Mouse (Mus musculus) intestine, embryonic 15.5 days (tissue): ENCODE results near the gene Blvrb. TPM values are rescaled to one million over a fixed set of nuclear protein-coding genes. Genes with fewer than 3 reads are reported as not detected.

Source experiments
- ATAC-seq: fragments of 200-750 bp; cut with Nextera tagmentation; 2 replicates; pipeline ENCODE4 v1.8.0; 2017; ENCODE audit warnings: moderate TSS enrichment, moderate library complexity
- H3K27ac ChIP-seq: fragments of 300-500 bp; sonication (generic); 2 replicates; pipeline ENCODE4 v1.5.1; 2015; ENCODE audit warnings: mild to moderate bottlenecking, inconsistent platforms
- H3K27me3 ChIP-seq: fragments of 300-500 bp; sonication (generic); replicated peaks from 2 replicates; pipeline ENCODE4 v1.6.1; 2015; ENCODE audit warnings: inconsistent platforms
- H3K36me3 ChIP-seq: fragments of 300-500 bp; sonication (generic); 2 replicates; pipeline ENCODE4 v1.6.1; 2015; ENCODE audit warnings: inconsistent platforms
- H3K4me1 ChIP-seq: fragments of 300-500 bp; sonication (generic); replicated peaks from 2 replicates; pipeline ENCODE4 v1.6.1; 2015; ENCODE audit warnings: inconsistent platforms
- H3K4me2 ChIP-seq: fragments of 300-500 bp; sonication (generic); replicated peaks from 2 replicates; pipeline ENCODE4 v1.6.1; 2015; ENCODE audit warnings: mild to moderate bottlenecking, inconsistent platforms
- H3K4me3 ChIP-seq: fragments of 300-500 bp; sonication (generic); replicated peaks from 2 replicates; pipeline ENCODE4 v1.5.1; 2015; ENCODE audit warnings: inconsistent platforms
- H3K9ac ChIP-seq: fragments of 300-500 bp; sonication (generic); 2 replicates; pipeline ENCODE4 v1.6.1; 2015; ENCODE audit warnings: inconsistent platforms
- H3K9me3 ChIP-seq: fragments of 300-500 bp; sonication (generic); 2 replicates; pipeline ENCODE4 v1.6.1; 2016; ENCODE audit warnings: inconsistent platforms
- WGBS: fragments of 180-500 bp; shearing (Covaris S2); methylation state at CpG from one replicate; pipeline ENCODE4 v1.1.7; 2015; 5-methylcytosine and 5-hydroxymethylcytosine counted together
- polyA plus RNA-seq: library from polyadenylated mRNA; unstranded; fragments of >200 nt; fragmentation: Nextera tagmentation; extraction: Ambion mirVana; gene quantifications from 2 replicates; pipeline ENCODE4 v1.2.1, GENCODE M21; 2015

Blvrb gene
- 60.4 and 77.5 TPM in 2 replicates for polyA plus RNA-seq

GRCm38 (mm10) chr7:27447419-27448286 lies at the start of gene Blvrb, which contains the start of gene Sptbn4:
Gene Blvrb (plus strand): TSS chr7:27447978.
Gene Sptbn4 (minus strand): TSS chr7:27447686.
- peak within 1 kb of the TSS; percentile 62 for H3K9ac ChIP-seq
- under 1% methylated on average over 54 of the region's 54 CpGs for WGBS
- peak within 1 kb of the TSS; percentile 58 for H3K4me3 ChIP-seq
- peak; percentile 94 for ATAC-seq
- H3K4me2 ChIP-seq = peak within 1 kb of the TSS; percentile 99
- peaks cover 23% of the 10 kb centered on the region for H3K4me1 ChIP-seq
- peak within 1 kb of the TSS; percentile 38; the same call in 1 of the 2 replicates for H3K27ac ChIP-seq
- H3K27me3 ChIP-seq = peaks cover 14% of the 10 kb centered on the region
- no peaks in the 10 kb centered on the region for H3K9me3 ChIP-seq
- no peaks in the 10 kb centered on the region for H3K36me3 ChIP-seq

DNA sequence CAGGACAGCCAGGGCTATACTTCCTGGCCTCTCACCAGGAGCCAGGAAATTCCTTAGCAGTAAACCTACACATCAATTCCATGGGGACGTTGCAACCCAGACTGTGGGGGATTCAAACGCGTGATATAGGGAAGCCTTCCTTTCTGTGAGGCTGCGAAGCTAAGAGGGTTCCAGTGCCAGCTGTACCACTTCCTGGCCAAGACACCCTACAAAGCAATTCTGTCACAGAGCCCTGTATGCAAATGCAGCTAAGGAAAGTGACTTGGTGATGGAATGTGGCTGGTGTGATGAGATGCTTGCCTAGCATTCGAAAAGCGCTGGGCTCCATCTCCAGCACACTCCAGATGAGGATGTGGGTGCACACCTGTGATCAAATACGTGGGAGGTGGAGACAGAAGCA lies 47.2 kb upstream of the Blvrb start:
- Histone ChIP-seq H3K27ac (no peak overlapping the region), H3K4me2 (no peak overlapping the region), H3K4me3 (no peak overlapping the region), H3K27me3 (peaks cover 70% of the 10 kb centered on the region), H3K4me1 (peaks cover 9% of the 10 kb centered on the region; the same call in 1 of the 2 replicates), H3K9me3 (no peaks in the 10 kb centered on the region), H3K36me3 (no peaks in the 10 kb centered on the region), H3K9ac (no peak overlapping the region)
- no peak for ATAC-seq
- WGBS = 70% methylated on average over 7 of the region's 7 CpGs

DNA sequence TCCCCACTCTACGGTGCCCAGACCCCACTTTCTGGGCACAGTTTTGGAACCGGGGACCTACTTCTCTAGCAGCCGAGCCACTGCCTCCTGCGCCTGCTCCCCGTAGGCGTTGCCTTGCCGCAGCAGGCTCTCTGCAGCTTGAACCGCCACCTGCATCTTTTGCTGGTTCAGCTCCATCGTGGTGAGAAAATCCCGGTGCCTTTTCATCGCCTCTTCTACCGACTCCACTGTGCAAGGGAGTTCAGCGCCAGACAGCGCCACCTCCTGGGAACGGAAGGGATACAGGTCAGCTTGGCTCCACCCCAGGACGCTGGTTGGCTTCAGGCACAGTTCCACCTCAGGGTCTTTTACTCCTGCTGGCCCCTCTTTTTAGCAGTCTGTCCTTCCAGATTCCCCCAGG lies 45.1 kb upstream of the Blvrb start:
- Histone ChIP-seq H3K4me1 (peaks cover 7% of the 10 kb centered on the region; the same call in 1 of the 2 replicates), H3K27ac (no peak overlapping the region), H3K36me3 (no peaks in the 10 kb centered on the region), H3K4me3 (no peak overlapping the region), H3K9me3 (no peaks in the 10 kb centered on the region), H3K4me2 (no peak overlapping the region), H3K27me3 (peaks cover 69% of the 10 kb centered on the region), H3K9ac (no peak overlapping the region)
- 10% methylated on average over 16 of the region's 16 CpGs for WGBS
- 0 out of 2 replicates have a peak, but pooled peaks have one; percentile 45 for ATAC-seq

GRCm38 (mm10) chr7:27404203-27404942 lies 43.4 kb upstream of the Blvrb start:
- Histone ChIP-seq H3K36me3 (no peaks in the 10 kb centered on the region), H3K4me1 (peaks cover 20% of the 10 kb centered on the region), H3K9me3 (no peaks in the 10 kb centered on the region), H3K27ac (no peak overlapping the region), H3K27me3 (peaks cover 77% of the 10 kb centered on the region), H3K4me2 (peak overlapping the region; percentile 47), H3K9ac (no peak overlapping the region), H3K4me3 (peak overlapping the region; percentile 21)
- ATAC-seq = no peak
- WGBS = 8% methylated on average over 78 of the region's 81 CpGs

- 76% methylated on average over 7 of the region's 7 CpGs for WGBS
- Histone ChIP-seq H3K4me1 (peaks cover 20% of the 10 kb centered on the region), H3K9ac (no peak overlapping the region), H3K4me3 (no peak overlapping the region), H3K27ac (no peak overlapping the region), H3K9me3 (no peaks in the 10 kb centered on the region), H3K36me3 (no peaks in the 10 kb centered on the region), H3K27me3 (peaks cover 82% of the 10 kb centered on the region), H3K4me2 (no peak overlapping the region)
- ATAC-seq = no peak
Measured at GRCm38 (mm10) chr7:27406481-27406880, 41.3 kb upstream of the Blvrb start.

GRCm38 (mm10) chr7:27407816-27408215 lies 40.0 kb upstream of the Blvrb start:
- H3K27me3 ChIP-seq = peaks cover 74% of the 10 kb centered on the region
- peak overlapping the region; percentile 92 for H3K4me2 ChIP-seq
- peak overlapping the region; percentile 46; the same call in 1 of the 2 replicates for H3K4me3 ChIP-seq

GRCm38 (mm10) chr7:27408379-27409176 lies 39.2 kb upstream of the Blvrb start:
- peak overlapping the region; percentile 92 for H3K4me2 ChIP-seq
- no peak overlapping the region for H3K27ac ChIP-seq
- peaks cover 66% of the 10 kb centered on the region for H3K27me3 ChIP-seq
- H3K9ac ChIP-seq = peak overlapping the region; percentile 23; the same call in 1 of the 2 replicates
- H3K4me3 ChIP-seq = peak overlapping the region; percentile 46
- WGBS = under 1% methylated on average over 91 of the region's 96 CpGs
- H3K9me3 ChIP-seq = no peaks in the 10 kb centered on the region
- H3K4me1 ChIP-seq = peaks cover 20% of the 10 kb centered on the region
- no peaks in the 10 kb centered on the region for H3K36me3 ChIP-seq
- peak; percentile 85 for ATAC-seq

More at GRCm38 (mm10) chr7:27407816-27408215, 40.0 kb upstream of the Blvrb start:
- peaks cover 20% of the 10 kb centered on the region for H3K4me1 ChIP-seq
- 50% methylated on average over 8 of the region's 8 CpGs for WGBS
- ATAC-seq = no peak
- H3K36me3 ChIP-seq = no peaks in the 10 kb centered on the region
- H3K9ac ChIP-seq = no peak overlapping the region
- H3K27ac ChIP-seq = no peak overlapping the region
- no peaks in the 10 kb centered on the region for H3K9me3 ChIP-seq

- Histone ChIP-seq H3K27me3 (no peaks in the 10 kb centered on the region), H3K36me3 (no peaks in the 10 kb centered on the region), H3K4me1 (no peaks in the 10 kb centered on the region), H3K9ac (no peak overlapping the region), H3K4me3 (no peak overlapping the region), H3K9me3 (no peaks in the 10 kb centered on the region), H3K4me2 (no peak overlapping the region), H3K27ac (no peak overlapping the region)
- ATAC-seq = no peak
- 72% methylated on average over 2 of the region's 2 CpGs for WGBS
Measured at GRCm38 (mm10) chr7:27417151-27417550, 30.6 kb upstream of the Blvrb start.

GRCm38 (mm10) chr7:27419101-27419500 lies 28.7 kb upstream of the Blvrb start:
- WGBS = 83% methylated on average over 3 of the region's 3 CpGs
- Histone ChIP-seq H3K27me3 (no peaks in the 10 kb centered on the region), H3K9ac (no peak overlapping the region), H3K4me1 (no peaks in the 10 kb centered on the region), H3K36me3 (no peaks in the 10 kb centered on the region), H3K4me2 (no peak overlapping the region), H3K4me3 (no peak overlapping the region), H3K27ac (no peak overlapping the region), H3K9me3 (no peaks in the 10 kb centered on the region)
- no peak for ATAC-seq

DNA sequence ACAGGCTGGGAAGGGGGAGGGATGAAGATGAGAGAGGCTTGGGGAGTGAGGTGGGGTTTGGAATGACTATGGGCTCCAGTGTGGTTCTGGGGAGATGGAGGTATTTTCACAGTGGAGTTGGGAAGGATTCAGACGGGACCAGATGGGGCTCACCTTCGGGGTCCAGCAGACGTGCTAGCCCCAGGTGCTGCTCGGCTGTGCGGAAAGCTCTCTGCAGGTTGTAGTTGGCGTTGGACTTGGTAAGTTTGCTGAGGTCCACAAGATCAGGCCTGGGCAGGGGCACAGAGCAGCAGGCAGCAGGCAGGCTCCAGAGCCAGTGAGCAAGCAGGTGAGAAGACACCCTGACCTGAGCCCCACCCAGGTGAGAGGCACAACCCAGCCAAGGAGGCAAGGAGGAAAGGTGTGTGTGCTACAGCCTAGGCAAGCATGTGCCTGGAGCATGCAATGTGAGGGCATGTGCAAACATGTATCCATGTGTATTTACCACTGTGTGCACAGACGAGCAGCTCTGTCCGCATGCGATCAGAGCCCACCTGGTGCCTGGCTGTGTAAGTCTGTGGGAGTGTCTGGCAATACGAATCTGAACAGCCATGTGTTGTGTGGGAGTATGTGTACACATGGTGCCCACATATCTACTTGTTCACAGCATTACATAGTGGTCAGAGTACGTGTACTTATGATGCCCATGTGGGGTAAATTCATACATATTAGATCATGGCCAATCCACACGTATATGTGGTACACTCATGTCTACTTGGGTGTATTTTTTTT lies 24.0 kb upstream of the Blvrb start:
- WGBS = 76% methylated on average over 12 of the region's 12 CpGs
- no peak for ATAC-seq
- Histone ChIP-seq H3K4me2 (no peak overlapping the region), H3K9ac (no peak overlapping the region), H3K27ac (no peak overlapping the region), H3K9me3 (no peaks in the 10 kb centered on the region), H3K4me3 (no peak overlapping the region), H3K36me3 (no peaks in the 10 kb centered on the region), H3K27me3 (no peaks in the 10 kb centered on the region), H3K4me1 (no peaks in the 10 kb centered on the region)

DNA sequence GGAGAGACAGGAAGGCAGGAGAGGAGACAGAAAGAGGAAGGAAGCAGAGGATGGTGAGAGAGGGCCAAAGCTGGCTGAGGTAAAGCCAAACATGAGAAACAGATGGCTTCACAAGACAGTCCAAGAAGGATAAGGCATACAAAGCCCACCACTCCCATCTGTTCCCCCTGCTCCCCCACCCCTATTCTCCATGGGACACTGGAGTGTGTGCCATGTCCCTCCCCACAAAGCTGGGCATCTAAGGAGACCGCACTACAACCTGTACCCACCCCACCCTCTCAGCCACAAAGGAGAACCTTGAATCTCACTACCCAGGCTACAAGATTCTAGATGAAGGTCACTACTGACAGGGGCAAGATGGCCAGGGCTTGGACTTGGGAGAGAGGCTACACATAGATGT lies 20.4 kb upstream of the Blvrb start:
- Histone ChIP-seq H3K9me3 (no peaks in the 10 kb centered on the region), H3K4me3 (no peak overlapping the region), H3K27me3 (no peaks in the 10 kb centered on the region), H3K27ac (no peak overlapping the region), H3K4me1 (no peaks in the 10 kb centered on the region), H3K9ac (no peak overlapping the region), H3K4me2 (no peak overlapping the region), H3K36me3 (no peaks in the 10 kb centered on the region)
- ATAC-seq = no peak
- WGBS = 100% methylated on average over 1 of the region's 1 CpGs
